Mouse (Mus musculus) fibroblast of lung, adult 2 months (primary cell): ENCODE results near the gene Bmper.

ENCODE experiments used
- DNase-seq: peaks from one replicate; pipeline ENCODE4 v3.0.0-alpha.2; 2011; ENCODE audit warnings: low read depth

Gene Bmper

DNA sequence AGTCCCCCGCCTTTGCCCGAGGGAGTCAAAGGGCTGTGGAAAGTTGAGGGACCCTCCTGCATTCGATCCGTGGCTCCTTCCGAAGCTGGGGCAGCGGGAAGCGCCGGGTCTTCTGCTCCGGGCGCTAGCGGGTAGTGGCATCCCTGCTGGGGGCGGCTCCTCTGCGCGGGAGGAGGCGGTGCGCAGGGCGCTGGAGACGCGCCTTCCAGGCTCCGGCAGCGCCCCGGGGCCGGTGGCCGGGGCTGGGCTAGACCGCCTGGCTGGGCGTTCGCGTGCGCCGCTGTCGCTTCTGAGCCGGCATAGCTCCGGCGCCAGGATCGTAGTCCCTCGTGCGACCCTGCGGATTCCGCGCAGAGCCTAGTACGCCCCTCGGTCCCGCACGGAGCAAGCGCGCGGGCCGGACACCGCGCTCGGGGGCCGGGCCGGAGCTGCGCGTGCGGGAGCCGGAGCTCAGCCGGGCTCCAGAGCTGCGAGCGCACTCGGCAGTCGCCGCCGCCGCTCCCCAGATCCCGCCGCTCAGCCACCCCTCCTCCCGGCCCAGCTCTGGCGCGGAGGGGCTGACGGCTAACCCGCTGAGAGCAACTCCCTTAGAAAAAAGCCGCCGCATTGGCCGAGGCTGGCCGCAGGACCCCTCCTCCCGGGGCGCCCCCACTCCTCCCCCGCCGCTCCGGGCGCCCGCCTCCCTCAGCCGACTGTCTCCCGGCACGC, at the start of gene Bmper:
Gene Bmper, plus strand, starts transcription at position 236 of the 708 bp plus-strand sequence.
- DNase-seq: no peak

DNA sequence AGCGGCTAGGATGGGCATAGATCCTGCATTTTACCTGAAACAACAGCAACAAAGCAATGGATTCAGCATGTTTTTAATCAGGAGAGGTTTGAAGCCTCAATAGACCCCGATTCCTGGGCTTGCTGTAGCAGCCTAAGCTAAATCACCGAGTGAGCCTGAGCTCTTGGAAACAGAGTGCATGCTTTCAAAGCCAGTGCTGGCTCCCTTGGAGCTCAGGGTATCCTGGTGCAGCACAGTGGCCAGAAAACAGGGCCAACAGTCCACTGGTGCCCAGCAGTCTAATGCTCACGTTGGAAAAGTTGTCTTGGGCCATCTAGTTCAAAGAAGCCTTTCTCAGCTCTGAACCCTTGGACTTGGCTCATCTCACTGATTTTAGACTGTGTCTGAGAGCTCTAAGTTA, 45.4 kb upstream of the Bmper start:
- no peak for DNase-seq

DNA sequence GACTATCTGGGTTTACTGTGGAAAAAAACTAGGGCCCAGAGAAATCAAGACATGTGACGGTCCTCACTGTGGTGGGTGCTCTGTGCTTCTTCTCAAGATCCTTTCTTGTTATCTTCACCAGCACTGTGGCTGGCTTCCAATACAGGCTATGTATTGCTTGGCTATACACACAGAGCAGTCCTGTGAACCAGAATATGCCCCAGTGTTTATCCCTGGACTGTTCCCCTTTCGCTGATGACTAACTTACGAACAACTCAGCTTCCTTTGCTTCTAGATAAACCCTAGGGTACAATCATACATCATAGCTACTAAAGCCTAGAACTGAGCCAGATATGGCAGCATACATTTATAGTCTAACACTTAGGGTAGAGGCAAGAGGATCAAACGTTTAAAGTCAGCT, 35.7 kb upstream of the Bmper start:
- DNase-seq: no peak

DNA sequence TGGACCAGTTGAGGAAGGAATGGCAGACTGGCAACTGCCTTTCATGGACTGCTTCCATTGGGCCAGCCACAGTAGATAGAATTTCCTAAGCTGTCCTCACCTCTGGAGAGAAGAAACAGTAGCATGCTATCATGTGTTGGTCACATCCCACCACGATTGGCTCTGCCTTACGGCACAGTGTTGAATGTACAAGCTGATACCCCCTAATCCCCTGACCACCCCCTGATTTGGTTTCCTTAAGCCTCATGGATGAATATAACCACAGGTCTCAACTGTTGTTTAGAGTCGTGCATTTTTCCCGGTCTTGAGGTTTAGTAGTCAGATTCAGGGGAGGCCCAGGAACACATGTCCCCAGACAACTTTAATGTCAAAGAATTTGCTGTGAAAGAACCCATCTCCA, 34.7 kb upstream of the Bmper start:
- DNase-seq: no peak

DNA sequence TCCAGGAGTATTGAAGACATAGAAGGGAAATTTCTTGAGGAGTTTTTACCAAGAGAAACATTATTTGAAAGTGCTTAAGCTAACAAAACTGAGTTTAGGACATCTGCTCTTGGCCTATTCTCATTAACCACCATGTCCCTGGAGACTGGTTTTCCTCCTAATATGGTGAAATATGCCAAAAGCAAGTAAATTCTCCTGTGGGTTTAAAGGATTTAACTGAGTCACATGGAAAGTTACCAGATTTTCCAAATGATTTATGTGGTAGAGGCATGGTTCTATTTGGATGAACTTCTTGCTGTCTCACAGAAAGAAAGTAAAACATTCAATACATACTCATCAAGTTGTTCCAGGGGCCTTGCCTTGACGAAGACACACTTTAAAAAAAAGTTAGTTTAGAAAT, 31.9 kb upstream of the Bmper start:
- DNase-seq: peak; percentile 95

DNA sequence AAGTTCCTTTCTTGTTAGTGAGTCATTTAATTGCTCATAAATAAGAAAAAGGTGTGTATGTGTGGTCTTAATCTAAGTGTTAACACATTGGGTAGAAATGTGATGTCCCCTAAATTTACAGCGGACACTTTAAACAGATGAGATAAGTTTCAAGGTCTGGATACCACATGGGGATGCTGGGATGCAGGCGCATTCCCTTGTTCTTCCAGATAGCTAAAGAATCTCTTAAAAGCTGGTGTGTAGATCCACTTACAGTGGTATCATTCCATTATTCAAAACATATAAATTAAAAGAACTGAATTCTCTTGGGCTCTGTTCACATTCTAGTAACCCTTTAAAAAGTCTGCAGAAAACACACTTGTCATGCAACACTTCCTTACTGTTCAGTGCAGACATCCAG, 31.4 kb upstream of the Bmper start:
- no peak for DNase-seq

DNA sequence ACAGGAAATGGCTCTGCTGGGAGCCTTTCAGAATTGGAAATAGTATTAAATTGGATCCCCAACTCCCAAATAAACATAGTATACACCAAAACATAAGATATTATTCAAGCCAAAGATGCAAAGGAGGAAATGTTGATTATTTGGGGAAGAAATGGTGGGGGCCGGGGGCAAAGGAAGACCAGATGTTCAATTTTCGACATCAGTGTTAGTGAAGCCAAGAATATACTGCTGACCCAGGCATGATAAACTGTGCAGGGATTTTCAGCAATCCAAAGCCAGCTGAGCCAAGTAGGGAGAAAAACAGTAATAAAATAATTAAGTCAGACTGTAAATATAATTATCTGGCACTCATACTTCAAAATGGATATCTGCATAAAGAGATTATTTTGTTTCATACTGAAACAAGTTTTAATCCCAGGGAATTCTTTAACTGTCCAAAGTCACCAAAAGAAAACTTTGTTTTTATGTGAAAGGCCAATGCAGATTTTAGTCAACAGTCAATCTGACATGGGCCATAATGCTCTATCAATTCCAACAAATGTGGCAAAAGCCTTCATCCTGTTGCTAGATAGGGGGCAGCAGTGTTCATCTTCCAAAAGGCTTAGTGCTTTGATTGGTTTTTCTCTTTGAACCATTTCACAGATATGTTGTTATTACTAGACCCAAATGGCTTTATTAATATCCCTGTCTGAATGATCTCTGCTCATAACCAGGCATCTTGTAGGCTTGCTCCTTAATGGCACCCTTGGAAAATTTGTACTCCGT, 30.1 kb upstream of the Bmper start:
- DNase-seq: no peak

DNA sequence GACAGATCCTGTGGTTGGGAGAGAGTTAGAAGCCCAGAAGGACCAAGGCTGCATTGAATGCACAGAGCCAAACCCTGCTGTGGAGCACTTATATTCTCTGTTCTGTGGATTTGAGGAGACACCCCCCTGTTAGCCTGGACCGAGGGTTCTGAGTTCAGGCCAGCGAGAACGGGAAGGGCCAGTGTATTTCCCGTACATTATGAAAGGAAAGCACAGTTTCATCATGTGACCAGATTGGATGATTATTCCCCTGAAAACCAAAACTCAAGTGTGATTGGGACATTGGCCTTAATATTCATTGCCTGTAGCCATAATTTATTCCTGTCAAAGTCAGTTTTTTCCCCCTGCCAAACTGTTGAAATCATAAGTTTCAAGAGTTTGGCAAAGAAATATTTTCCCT, 23.9 kb upstream of the Bmper start:
- DNase-seq: no peak

DNA sequence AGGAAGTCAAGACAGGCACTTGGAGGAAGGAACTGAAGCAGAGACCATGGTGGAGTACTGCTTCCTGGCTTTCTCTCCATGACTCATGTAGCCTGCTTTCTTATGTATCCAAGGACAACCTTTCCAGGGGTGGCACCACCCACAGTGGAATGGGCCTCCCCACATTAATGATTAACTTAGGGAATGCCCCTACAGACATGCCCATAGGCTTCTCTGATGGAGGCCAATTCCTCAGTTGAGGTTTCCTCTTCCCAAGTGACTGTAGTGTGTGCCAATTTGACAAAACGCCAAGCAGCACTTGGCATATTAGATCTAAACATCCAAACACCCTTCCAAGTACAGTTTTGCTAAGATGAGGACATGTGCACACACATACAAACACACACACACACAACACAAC, 23.0 kb upstream of the Bmper start:
- no peak for DNase-seq

DNA sequence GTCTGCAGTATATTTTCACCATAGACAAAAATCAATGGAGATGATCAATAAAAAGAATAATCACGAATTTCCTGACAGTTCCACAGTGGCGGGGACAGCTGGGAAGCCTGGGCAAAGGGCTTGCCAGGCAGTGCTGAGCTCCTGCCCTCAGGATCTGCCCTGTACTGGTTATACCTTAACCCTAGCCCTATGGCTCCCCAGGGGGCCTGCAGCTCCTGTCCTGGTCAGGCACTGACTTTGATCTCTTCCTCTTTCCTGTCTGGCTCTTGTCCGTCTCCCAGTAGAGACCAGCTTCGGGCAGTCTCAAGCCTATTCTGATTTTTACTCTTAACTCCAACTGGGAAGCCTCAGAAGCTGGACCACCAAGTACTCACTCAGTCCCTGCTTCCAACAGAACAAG, 22.0 kb upstream of the Bmper start:
- no peak for DNase-seq

DNA sequence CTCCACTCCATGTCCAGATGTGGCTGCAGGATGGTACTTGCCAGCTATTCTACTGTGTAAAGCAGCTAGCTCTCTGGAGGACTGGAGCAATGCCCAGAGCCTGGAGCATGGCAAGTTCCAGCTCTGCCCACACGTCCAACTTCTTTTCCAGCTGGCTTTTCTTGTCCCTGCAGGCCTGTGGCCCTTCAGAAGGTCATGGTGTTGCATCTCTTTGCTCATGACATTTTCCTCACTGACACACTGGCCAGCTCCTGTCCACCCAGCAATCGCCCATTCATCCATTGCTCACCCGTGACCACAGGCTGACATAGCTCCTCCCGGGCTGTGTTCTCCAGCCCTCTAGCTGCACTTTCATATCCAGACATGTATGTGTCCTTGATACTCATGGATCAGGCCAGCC, 20.4 kb upstream of the Bmper start:
- DNase-seq: no peak

DNA sequence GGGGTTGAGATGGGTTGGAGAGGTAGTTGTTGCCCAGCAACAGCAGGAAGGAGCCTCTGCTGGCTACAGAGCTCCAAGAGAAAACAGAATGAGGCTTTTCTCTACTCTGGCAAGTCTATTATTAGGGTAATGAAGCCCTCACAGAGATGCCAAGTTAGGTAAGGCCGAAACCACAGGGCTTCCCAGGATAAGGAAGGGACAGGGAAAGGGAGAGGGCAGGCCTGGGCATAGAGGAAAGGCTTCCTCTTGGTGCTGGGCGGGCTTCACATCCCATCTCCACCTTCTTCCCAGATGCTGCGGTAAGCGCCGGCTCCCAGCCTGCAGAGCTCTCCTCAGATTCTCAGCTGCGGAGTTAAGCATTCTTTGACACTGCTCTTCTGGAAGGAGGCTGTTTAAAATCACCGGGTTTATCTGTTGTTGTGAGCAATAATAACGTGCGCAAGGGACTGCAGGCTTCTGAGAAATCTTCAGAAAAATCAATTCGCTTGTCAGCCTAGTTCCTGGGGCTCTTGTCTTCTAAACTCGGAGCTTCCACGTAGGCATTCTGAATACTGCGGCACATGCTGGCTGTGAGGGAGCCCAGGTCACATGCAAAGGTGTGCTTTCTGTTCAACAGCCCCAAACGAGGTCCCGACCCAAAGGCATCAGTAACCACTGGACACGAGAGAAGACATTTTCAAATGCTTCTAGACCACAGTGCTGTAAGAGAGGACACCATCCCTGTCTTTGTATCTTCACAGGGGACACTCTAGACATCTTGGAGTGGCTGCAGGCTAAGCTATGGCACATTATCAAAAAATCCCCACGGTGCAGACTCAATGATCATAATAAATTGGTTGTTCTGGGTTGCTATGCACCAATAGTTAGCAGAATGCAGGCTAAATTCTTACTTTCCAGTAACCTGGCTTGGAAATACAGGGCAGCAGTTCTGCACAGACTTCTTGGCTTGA, 18.3 kb upstream of the Bmper start:
- no peak for DNase-seq

DNA sequence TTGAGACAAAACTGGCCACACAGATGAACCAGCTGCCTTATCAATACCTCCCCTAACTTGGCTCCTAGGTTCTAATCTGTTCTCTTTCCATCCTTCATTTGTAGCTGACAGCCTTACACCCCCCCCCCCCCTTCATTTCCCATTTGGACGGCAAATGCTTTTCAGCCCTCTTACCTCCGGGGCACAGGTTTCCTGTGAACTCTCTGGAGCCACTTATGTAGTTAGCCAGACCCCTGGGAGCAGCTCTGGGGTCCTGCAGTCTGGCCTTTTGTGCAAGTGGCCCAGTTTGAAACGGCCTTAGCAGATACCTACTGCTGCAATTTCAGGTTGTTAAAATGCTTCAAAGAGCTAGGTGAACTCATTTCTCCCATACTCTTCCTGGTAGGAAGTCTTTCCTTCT, 17.6 kb upstream of the Bmper start:
- DNase-seq: no peak

DNA sequence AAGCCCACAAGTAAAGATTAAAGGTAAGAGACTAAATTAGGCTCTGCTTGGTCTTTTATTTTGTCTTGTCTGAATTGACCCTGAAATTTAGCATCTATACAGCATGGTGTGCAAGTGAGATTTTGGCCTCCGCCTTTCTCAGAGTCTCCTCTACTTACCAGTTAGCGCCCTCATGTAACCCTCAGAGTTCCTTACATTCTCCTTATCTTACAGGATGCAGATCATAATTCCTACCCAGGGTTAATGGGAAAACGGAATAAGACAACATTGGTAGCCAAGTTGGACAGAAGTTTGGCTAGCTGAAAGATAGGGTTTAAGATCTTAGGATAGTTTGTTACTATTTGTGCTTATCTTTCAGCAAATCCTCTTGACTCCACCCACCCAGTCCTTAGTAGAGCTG, 17.1 kb upstream of the Bmper start:
- no peak for DNase-seq

DNA sequence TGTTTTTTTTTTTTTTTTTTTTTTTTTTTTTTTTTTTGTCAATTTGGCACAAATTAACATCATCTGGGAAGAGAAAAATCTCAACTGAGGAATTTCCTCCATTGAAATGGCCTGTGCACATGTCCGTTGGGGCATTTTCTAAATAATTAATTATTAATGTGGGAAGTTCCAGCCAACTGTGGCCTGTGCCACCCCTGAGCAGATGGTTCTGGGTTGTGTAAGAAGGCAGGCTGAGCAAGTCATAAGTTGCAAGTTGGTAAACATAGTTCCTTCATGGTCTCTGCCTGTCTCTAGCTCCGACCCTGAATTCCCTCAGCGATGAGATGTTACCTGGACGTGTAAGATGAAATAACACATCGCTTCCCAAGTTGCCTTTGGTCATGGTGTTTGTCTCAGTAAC, 16.7 kb upstream of the Bmper start:
- no peak for DNase-seq

DNA sequence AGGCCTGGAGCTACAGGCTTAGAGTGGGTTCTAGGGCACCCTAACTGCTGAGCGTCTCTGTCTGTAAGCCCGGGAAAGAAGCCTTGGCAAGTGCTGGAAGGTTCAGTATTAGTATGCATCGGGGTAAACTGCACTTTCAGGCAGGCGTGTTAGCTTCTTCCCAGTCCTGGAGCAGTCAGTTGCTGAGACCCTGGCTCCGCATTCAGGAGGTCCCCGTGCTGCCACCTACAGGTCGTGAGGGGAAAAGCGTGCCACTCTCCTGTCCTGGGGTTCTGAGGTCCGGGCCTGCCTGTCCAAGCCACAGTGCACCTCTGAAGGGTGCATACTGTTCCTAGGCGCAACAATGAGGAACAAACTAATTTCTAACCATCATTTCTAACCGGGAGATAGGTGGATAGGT, 10.6 kb upstream of the Bmper start:
- no peak for DNase-seq

DNA sequence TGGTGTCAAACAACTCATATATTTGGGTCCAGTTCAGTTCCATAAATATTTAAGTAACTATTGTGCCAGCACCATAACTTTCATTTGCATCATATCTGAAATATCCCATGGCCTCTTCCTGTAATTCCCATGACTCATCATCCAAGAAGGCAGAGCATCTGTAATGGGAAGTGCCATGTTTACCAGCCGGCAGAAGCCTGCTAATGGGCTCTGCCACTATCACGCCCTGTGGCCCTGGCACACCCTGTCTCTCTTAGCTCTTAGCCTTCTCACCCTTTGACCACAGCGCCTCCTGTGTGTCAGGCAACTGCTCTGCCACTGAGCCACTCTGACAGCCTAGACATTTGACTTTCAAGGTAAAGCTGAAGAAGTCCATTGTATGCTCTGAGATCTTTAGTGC, 3.1 kb upstream of the Bmper start:
- DNase-seq: no peak

DNA sequence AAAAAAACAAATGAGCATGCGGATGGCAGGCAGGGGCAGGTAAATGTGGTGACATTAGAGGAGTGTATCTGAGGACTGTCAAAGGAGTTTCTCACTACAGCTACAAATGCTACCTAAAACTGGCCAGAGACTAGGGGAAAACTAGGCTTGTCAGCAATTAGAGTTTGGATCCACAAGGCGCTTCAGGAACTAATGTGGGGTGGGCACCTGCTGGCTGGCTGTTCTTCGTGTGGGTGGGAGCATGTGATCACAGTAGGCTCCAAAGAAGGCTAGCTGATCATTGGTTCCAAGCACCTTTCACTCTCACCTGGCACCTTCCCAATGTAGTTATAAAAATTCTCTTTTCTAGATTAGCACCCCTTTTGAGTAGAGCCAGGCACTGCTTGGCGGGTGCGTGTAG, 900 bp upstream of the Bmper start:
- DNase-seq: no peak

DNA sequence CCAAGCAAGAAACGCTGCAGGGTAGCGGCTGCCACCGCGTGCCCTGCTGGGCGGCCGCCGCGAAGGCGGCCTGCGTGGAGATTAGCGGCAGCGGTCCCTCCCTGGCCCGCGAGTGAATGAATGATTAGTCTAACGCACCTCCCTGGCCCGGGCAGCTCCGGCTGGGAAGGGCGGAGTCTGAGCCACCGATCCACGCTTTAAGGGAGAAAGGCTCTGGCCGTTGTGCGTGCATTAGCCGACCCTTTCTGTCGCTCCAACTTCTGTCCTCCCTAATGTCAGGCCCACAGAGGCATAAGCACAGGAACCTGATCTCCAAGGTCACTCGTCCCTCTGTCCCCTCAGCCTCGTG, 410 bp upstream of the Bmper start:
- no peak for DNase-seq

DNA sequence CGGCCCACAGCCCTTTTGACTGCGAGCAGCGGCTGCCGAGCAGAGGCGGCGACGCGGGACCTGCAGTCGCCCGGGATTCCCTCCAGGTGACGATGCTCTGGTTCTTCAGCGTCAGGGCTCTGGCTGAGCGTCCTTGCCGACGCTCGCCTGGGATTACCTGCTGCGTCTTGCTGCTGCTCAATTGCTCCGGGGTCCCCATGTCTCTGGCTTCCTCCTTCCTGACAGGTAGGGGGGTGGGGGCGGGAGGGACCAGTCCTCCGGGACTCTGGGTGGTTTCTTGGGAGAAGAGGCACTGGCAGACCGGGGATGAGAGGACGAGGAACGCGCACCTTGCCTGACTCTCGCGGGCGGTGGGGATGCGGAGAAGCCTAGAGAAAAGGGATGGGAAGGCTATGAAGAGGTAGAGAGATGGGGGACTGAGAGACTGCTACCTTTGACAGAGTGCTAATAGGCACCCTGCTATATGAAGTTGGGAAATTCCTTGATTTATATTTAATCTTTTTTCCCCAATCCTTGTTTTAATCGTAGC, 737 bp downstream of the Bmper start:
- no peak for DNase-seq

DNA sequence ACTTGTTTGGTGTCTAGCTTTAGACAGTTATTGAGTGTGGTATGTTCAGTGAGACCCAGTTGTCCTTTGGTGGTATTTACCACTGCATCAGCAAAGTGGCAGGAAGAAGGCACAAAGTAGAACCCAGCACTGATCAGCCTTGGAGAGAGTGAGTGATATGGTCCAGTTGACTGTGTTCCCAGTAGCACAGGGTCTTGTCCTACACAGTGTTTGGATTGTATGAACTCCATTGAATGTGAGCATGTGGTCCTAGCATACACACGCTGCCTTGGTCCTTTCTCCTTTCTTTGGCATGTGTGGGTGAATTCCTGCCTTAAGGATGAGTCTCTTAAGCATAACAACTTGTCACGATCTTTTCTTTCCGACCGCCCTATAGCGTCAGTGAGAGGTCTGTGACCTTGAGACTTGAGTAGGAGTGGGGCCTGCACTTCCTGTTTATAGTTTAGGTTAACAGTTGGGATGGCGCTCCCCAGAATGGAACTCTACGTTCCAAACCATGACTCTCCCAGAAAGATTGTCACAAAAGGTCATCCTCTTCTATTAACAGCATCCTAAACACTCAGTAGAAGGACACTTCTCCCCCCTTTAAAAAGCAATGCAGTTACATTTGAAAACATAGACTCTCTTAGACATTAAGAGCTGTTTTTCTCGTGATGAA, 10.7 kb downstream of the Bmper start:
- DNase-seq: no peak

DNA sequence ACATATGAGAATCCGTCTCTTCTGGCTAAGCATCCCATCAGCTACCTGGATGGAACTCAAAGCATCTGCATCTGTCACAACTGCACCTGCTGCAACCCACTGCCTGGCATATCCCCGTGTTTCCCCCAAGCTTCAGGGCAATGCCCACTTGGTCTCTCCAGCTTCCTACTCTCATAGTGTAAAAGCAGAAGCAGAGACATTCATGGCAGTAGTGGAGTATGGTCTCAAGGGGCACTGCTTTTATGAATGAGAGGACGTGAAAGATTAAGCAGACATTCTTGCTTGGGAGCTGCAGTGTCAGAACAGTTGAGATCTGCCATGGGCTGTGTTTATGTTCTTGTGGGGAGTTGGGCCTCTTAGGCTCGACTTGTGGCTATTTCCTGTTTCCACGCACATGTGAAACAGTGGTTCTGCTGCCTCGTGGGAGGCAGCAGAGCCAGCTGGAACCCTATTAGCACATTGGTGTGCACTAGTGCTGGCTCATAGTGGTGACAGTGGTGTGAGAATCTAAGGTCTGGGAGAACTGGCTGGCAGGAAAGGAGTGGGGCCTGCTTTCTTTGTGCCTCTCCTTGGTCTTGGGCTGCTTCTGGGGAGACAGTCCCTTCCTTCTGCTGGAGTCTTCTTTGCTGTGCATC, 12.6 kb downstream of the Bmper start:
- no peak for DNase-seq
